Mouse (Mus musculus) cerebellum, adult 2 months (tissue): ENCODE data around the gene Ffar3.

Experiments
- CTCF ChIP-seq: fragments of 200-500 bp; IDR thresholded peaks from 2 replicates; pipeline ENCODE4 v1.5.1; 2011; ENCODE audit warnings: low read depth, mild to moderate bottlenecking, control low read depth, low read length, moderate library complexity, borderline replicate concordance; ENCODE audit not compliant: insufficient read depth
- POLR2A ChIP-seq: fragments of 200-500 bp; IDR thresholded peaks from 2 replicates; pipeline ENCODE4 v1.6.1; 2011; ENCODE audit warnings: low read length, control low read depth, borderline replicate concordance; ENCODE audit not compliant: insufficient read depth

DNA sequence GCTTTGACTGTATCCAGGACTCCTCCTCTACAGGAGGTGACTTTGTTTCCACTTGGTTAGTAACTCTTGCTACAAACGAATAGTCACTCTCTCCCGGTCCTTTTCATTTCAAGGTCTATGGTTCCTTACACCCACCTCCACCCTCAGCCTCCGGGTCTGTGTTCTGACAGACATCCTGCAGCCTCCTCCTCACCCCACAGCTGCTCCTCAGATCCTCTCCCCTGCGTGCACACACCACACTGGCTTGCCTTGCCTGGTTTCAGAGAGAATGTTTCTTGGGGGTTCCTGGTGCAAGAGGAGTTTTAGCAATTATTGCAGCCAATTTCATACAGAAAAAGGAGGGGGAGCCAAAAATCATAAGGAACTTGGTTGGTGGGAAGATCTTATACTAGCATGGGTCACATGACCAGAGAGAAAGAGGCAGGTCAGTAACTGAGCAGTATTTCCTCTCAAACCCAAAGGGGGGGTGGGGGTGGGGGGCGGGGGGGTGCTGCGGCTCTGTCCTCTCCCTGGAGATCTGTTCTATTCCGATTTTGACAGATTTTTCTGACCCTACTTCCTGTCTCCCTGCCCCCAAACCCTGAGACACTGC, 35.0 kb downstream of the Ffar3 start:
- TF ChIP-seq POLR2A (no peak), CTCF (no peak)
